Mouse (Mus musculus) cerebellum, postnatal 4 days (tissue): ENCODE measurements around the gene Ptpn9.
A peak's percentile ranks its signal among the peaks of the same experiment; 100 is the strongest.
"Not testable (repeated sequence)": the region's sequence is repeated elsewhere in the genome, so short reads cannot be mapped to it uniquely, and the experiment has no call there.

ENCODE experiments used
- DNase-seq, 2 experiments: peaks; one replicate each; pipeline ENCODE4 v3.0.0; 2022; ENCODE audit warnings: low spot score in 2 of 2, mixed read lengths in 1 of 2

Ptpn9 gene

DNA sequence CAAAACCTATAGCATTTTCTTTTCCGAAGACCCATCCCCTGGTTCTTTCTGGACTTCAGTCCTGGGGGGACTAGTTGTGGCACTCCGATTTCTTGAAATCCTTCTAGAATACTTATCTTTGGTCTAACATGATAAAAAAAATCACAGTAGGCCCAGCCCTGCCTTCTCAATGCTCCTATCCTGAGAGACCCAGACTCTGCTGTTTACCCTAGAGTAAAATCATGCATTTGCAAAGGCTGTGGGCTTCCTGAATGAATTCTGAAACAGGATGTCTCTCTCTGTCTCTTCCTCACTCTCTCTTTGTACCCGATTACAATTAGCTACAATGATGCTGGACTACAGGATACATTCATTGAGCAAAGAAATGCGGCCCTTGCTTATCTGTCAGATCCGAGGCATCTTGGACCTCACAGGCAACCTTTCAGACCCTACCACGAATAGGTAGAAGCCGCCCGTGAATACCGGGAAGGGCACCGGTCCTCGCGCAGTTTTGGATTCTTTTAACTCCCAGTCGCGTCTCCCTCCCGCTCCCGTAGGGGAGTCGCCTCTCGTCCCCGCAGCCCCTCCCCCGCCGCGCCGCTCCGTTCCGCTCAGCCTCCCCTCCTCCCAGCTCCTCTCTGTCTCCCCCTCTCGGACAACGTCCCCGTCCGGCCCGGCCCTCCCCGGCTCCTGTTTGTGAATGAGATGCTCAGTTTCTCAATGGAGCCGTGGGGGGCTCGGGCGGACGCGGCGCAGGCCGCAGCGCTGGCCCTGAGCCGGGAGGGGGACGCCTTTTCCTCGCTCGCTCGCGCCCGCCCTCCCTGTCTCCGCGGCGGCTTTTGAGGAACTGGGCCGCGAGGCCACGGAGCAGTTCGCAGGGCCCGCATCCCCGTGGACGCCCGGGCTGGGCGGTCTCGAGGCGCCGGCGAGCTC is at the start of gene Ptpn9:
TSS of gene Ptpn9 (plus strand) at position 638 of the 912 bp plus-strand sequence.
- DNase-seq, result peak; percentile 87 to 93

DNA sequence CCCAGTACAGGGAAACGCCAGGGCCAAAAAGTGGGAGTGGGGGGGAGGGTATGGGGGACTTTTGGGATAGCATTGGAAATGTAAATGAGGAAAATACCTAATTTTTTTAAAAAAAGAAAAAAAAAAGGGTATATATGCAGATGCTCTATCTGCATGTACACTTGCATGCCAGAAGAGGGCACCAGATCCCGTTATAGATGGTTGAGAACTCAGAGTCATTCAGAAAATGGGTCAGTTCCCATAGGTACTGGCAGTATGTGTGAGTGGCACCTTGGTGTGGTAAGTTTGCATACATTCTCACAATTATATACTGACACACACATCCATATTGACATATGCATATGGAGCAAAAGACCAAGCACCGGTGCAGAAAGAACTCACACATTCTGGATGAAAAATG is 47.2 kb upstream of the Ptpn9 start:
- DNase-seq, result peak in 1 of 2 experiments; percentile 32

DNA sequence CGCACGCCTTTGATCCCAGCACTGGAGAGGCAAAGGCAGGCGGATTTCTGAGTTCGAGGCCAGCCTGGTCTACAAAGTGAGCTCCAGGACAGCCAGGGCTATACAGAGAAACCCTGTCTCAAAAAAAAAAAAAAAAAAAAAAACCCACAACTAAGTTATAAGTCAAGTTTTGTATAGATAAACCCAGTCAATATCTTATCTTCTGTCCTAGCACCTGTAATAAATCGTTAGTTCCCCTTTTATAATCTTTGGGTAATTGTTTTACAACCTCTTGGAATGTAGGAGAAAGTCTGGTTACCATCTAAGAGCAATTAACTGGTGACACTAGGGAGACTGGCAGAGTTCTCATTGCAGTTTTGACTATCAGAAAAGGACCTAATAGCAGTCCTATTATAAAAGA is 46.0 kb upstream of the Ptpn9 start:
- DNase-seq, result not testable (repeated sequence)

DNA sequence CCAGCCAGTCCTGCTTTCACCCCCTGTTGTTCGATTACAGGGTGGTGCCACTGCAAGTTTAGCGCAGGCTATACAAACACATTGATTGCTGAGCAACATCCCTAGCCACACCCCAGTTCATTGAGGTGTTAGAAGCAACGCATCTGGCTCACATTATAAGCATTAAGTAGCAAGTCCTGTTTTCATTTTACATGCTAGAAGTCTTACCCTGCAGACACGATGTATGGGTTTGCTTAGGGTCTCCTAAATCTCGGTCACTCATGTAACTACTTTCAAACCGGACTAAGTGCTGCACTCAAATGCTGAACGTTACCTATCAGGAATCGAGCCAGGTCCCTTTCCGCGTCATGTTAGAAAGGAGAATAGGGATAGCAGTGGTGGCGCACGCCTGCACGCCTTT is 45.0 kb upstream of the Ptpn9 start:
- no peak for DNase-seq

DNA sequence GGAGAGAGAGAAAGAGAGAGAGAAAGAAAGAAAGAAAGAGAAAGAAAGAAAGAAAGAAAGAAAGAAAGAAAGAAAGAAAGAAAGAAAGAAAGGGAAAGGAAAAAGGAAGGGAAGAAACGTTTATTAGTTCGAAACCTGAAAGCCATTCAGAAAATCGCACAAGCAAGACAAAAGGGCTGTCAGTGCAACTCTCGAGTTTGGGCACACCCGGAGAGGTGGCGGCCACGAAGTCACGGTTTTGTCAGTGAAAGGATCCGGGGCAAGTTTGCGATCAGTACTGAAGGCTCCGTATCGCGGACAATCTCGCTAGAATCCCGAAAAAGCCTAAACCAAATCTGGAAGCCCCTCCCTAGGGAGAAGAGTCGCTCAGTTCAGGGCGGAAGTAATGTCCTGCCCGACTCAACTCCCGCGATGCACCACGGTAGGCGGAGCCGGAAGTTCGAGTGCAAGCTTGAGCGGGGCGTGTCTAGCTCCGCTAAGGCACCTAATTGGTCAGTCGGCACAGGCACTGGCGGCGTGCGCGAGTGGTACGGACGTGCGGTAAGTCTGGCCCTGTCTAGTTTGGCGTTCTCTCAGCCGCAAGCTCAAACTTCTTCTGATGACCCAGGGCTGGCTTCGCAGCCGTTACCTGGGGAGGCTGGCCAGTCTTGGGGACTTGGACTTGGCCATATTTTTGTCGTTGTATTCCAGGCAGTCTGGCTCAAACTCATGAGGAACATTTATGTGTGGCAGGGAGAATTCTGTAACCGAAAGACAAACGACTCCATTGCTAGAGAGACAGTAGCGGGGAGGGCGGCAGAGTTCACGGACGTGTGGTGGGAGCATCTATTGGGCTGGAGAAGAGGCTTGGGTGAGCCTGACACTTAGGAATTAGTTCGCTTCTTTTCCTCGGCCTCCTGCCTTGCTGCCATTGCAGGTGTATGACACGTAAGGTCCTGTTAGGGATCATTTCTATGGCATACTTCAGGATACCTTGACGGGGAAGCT is 44.0 kb upstream of the Ptpn9 start, which contains the start of gene Snupn:
TSS of gene Snupn (plus strand) at position 465 of the 987 bp plus-strand sequence.
- DNase-seq, result peak; percentile 84 to 92

DNA sequence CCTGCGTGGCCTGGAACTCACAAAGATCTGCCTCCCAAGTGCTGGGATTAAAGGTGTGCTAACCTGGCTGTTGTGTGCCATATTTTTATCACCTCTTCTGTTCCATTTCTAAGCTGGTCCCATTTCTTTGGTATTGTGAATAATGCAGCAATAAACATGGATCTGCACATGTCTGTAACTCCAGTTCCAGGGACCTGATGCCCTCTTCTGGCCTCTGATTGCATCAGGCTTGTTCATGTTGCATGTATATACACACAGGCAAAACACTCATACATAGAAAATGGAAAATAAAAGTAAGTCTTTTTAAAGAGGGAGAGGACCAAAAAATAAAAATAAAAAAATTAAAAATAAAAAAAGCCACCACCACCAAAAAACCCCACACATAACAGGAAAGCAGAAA is 41.2 kb upstream of the Ptpn9 start:
- DNase-seq, result no peak

DNA sequence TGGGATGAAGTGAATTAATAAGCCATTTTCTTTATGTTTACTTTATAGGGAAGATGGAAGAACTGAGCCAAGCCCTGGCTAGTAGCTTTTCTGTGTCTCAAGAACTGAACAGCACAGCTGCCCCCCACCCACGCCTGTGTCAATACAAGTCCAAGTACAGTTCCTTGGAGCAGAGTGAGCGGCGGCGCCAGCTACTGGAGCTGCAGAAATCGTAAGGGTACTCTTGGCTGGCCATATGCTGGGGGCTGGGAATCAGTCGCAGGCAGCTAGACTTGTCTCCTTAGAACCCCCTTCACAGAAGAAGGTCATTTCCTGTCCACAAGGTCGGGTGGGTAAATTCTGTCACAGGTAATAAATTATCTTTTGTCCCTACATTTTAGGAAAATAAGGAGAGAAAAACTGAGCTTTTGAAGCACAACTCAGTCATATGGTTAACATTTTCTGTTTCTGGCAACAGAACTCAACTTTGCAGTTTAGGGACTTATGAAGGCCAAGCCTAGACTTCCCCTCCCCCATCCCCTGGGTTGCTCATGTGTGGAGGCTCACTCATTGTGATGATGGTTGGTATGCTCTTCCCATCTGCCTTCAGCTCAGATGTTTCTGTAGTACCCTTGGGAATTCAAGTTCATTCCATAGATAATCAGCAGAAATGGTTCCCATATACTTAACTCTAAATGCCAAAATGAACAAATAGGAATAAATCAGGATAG is 37.6 kb upstream of the Ptpn9 start:
- DNase-seq, result no peak

DNA sequence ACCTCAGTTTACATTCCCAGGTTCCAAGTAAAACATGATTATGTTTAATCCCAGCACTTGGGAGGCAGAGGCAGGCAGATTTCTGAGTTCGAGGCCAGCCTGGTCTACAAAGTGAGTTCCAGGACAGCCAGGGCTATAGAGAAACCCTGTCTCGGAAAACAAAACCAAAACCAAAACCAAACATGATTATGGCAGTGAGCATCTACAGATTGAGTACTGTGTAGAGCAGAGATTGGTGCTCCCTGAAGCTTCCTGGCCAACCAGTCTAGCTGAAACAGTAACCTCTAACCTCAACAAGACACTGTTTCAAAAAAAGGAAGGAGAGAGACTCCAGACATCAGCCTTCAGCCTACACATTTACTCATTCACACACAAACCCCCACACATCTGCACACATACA is 36.0 kb upstream of the Ptpn9 start:
- DNase-seq, result no peak

DNA sequence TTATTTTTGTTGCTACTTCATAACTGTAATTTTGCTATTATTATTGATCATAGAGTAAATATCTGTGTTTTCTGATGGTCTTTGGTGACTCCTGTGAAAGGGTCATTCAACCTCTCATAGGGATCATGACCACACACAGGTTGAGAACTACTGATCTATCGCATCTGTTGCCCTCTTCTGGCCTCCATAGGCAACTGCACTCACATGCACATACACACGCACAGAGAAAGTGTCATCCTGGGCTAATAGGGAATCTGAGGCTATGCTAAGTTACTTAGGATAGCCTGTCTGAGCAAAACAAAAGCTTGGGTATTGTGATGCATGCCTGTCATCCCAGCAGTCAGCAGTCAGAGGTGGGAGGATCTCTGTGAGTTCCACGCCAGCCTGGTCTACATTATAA is 33.1 kb upstream of the Ptpn9 start:
- no peak for DNase-seq

DNA sequence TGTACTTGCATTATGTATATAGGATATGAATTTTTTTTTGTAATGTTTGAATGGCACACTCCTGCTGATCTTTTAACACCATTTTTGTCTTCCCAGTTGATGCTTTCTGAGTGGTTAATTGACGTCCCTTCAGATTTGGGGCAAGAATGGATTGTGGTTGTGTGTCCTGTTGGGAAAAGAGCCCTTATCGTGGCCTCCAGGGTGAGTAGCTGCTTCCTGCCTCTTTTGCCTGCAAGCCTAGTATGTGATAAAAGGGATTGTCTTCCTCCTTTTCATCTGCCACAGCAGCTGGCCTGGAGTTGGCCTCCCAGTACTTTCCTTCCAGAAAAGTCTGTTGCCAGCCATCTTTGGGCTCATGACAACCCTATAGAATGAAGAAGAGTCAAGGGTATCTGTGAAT is 24.6 kb upstream of the Ptpn9 start:
- no peak for DNase-seq

DNA sequence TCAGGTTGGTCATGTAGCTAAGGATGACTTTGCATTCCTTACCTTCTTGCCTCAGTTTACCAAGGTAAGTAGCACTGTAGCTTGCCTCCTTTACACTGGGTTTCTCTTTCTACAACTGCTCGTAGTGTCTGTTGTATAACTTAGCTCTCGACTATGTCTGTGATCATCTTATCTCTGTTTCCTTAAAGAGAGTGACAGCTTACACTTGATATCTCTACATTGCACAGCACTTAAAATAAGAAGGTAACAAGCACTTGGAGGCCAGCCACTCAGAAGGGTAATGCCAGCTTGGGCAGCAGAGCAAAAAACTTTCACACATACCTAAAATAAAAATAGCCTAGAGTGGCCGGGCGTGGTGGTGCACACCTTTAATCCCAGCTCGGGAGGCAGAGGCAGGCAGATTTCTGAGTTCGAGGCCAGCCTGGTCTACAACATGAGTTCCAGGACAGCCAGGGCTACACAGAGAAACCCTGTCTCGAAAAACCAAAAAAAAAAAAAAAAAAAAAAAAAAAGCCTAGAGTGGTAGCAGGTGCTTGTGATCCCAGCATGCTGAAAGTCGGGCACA is 20.7 kb upstream of the Ptpn9 start:
- no peak for DNase-seq

DNA sequence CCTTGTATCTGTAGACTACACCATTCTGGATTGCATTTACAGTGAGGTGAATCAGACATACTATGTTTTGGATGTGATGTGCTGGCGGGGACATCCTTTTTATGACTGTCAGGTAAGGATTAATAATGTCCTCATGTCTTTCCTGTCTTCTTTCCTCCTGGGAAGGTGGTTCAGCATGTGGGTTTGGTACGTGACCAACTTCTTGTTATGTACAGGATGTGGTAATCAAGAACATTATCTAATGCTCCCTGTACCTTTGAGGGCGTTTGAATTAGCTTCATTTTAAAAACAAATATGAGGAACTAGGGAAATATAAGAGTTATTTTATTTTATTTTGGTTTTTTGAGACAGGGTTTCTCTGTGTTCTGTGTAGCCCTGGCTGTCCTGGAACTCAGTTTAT is 19.5 kb upstream of the Ptpn9 start:
- no peak for DNase-seq

DNA sequence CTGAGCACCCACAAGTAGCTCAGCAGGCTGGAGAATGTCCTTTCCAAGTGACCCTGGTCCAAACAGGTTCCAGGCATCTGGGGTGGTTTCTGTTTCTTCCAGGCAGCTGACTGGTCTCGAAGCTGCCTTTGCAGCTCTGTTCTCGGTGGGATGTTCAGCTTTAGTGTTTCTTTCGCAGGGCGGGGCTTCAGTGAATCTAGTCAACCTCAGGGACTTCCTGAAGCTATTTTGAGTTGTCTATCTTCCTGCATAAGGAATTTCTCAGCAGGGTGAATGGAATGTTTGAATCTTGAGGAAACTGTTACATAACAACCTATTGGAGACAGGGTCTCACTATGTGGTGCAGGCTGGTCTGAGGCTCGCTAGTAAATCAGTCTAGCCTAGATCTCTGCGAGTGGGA is 14.5 kb upstream of the Ptpn9 start:
- DNase-seq, result no peak

DNA sequence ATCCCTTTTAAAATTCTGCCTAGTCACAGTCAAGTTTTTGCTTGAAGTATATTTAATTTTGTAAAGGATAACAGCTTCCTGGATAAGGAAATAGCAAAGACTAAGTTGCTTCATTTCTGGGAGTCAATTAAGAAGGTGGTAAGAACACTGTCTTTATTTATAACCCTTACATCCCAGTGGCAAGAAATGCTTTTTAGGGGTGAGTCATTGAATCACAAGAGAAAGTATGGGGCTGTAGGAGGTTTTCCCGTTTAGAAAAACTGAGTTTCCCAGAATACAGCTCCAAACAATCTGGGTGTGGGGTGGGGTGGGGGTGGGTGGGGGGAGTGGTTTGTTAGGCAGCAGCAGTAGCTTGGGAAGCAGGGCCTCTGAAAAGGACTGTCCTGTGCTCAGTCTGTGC is 13.2 kb upstream of the Ptpn9 start:
- no peak for DNase-seq

DNA sequence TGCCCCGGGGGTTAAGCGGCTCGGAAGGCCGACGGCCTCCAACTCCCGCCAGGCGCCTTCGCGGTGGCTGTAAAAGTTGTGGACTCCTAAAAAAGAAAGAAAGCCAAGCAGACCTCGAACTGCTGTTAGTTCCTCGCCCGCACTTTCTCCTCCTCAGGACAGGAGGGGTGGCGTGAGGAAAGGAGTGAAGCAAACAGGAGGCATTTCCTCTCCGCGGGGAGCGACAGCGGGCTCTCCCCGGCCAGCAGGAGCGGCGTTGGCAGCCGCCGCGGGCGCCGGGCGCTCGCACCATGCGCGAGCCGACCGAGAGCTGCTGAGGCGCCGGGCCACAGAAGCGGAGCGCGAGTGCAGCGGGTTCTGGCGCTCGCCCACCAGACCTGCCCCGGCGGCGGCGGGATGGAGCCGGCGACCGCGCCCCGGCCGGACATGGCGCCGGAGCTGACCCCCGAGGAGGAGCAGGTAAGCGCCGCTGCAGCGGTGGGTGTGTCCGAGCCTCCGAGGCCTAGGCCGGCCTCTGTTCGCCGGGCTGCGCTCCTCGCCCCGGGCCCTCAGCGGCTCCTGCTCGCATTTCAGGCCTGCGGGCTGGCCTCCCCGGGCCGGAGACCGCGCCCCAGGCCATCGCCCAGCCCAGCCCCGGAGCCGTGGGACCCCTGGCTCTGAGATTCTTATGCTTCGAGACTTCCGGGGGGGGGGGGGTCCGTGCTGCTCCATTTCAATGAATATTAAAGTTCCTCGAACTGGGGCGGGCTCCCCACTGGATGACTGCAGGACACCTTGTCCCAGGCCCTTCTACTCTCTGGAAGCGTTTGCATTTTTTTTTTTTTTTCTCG is 690 bp downstream of the Ptpn9 start:
- DNase-seq, result peak; percentile 29 to 47

DNA sequence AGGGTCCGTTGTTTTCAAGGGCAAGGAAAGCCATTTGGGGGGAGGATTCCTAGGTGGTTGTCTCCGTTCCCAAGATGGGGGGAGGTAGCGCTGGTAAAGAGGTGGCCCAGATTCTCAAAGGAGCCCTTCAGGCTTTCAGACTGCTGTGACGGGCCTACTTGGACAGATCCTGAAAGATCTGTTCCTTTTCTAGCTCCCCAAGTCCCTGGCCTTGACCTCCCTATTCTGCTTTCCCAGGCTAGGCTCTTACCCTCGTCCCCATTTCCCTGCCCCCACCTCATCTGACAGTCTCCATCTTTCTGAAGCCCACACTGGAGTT is 1.3 kb downstream of the Ptpn9 start:
- DNase-seq, result peak in 1 of 2 experiments; percentile 12

DNA sequence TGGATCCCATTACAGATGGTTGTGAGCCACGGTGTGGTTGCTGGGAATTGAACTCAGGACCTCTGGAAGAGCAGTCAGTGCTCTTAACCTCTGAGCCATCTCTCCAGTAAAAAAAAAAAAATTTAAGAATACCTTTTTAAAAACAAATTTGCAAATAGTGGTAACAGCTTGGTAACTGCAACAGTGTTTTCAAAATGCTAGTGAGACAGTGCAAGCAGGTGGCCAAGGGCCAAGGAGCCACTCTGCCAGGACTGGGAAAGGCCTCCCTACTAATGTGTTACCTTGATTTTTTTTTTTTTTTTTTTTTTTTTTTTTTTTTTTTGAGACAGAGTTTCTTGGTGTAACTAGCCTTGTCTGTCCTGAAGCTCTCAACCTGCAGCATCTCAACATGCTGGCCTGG is 2.5 kb downstream of the Ptpn9 start:
- DNase-seq, result not testable (repeated sequence)

DNA sequence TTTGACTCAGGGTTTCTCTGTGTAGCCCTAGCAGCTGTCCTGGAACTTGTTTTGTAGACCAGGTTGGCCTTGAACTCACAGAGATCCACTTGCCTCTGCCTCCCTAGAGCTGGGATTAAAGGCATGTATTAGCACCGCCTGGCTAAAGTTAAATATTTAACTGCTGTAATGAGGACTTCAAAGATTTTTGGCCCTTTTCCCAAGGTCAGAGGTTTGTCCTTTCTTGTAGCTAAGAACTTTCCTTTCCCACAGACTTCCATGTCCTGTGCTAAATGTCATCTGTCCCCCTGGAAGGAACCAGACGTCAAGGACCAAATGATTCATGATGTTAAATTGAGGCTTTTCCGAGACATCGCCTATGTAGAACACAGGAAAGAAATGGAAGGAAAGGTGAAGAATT is 8.3 kb downstream of the Ptpn9 start:
- no peak for DNase-seq

DNA sequence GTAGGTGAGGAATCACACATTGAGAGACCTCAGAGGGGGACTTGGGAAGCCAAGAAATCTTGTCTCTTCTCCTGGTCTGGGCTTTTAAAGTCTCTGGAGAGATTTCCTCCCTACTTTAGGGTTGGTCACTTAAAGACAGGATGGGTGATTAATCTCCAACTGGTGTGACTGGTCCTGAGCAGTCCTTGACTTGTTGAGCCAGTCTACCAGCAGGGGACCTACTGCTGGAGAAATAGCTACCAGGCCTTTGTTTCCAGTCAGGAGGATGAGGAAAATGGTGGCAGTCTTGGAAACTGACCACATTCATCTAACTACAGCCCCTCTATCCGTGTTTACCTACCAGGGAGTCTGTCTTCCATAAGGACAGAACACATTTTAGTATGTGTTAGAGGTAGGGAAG is 17.7 kb downstream of the Ptpn9 start:
- DNase-seq, result no peak

DNA sequence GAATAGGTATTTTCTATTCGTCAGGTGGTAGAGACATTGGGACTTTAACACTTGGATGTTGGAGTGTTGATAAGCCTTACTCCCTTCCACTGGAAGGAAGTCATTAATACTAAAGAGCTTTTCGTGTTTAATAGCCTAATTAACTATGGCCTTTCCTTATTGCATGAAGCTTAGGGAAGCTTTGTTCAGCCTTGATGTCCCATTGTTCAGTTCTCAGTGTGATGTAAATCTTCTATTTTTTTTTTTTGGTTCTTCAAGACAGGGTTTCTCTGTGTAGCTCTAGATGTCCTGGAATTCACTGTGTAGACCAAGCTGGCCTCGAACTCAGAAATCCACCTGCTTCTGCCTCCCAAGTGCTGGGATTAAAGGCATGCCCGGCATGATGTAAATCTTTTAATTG is 18.2 kb downstream of the Ptpn9 start:
- no peak for DNase-seq

DNA sequence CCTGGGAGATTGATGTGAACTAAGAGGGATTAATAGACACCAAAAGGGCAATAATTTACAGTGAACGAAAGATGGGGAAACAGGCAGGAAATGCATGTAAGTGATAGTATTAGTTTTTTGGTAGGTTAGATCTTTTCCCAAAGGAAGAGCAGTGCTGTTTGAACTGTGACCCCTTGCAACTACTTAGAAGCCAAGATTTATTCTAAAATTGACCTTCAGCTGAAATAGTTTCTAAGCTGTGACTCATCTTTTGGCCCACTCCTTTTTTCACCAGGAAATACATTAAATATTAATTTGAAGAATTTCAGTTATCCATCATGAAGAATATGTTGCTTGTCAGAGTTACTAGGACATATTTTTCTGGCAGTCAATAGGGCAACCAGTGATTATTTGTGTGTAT is 19.0 kb downstream of the Ptpn9 start:
- DNase-seq, result no peak
